In the genomic region with DNA sequence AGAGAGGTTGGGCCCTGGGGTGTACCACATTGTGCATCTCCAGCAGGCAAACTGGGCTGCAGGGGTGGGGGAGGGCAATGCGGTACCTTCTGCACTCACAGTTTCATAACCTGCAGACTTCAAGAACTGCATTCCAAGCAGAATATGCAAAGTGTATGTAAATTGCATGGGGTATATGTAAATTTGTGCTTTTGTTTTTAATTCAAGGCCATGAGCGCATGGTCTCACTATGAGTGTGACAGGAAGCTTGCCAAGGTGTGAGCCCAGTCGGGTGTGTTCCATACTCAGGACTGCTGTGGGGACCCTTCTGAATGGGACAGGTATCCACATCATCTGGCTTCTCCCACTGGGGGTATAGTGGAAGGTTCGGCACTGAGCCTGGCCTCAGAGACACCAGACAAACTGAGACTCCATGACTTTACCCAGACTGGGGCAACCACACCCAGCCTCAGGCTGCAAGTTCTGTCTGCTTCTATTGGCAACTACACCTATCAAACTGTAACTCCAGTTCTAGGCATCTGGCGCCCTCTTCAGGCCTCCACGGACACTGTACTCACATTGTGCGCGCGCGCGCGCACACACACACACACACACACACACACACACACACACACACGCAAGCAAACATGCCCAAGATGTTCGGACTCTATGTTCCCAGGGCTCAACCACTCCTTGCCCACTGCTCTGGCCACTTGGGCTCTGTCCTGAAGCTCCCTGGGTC, we compare ENCODE assay signal across 19 mouse cellular contexts. TPM values are rescaled to one million over a fixed set of nuclear protein-coding genes. Genes with fewer than 3 reads are reported as not detected.
DNase-seq lines count a peak whose midpoint lies in the region; ATAC-seq and TF ChIP-seq lines count a peak whose summit lies in the region.
"Had no signal": no experiment of that assay in that cellular context is flagged by ENCODE, and none has a peak within 500 bp of the region (broad histone marks: within the 10 kb centered on the region; RNA-seq: fewer than 3 reads in every experiment).

No protein-coding gene starts in this region.

- ATAC-seq in liver, embryonic 14.5 days (ENCODE audit: insufficient read depth): no peak
- ATAC-seq in liver, embryonic 12.5 days: no peak
- no peak for ATAC-seq in monocyte, adult 5-6 weeks (replicated peaks; ENCODE audit: insufficient number of reproducible peaks, low FRiP score, low TSS enrichment, poor library complexity, severe bottlenecking)
- ATAC-seq: forebrain, postnatal 0 days had no signal

- no peak for DNase-seq in liver, embryonic 14.5 days (ENCODE audit: low read depth in 3 of 3, low spot score in 3 of 3)
- peak; percentile 40 for DNase-seq in brain, adult 2 months (ENCODE audit: low read depth, low spot score)
- no peak for DNase-seq in thymus, postnatal 0 days (ENCODE audit: low spot score)
- no peak for DNase-seq in B cell, adult 2 months
- DNase-seq: adrenal gland, adult 8-10 months; cerebellum, adult 18-20 months; forebrain, postnatal 0 days; heart, adult 11 months; lung, adult 18-20 months; lung, postnatal 4 days; thymus, adult 2 months had no signal

- H3K4me1 ChIP-seq in liver, embryonic 14.5 days (replicated peaks; ENCODE audit: control insufficient read depth in 2 of 2, insufficient read depth in 2 of 2, low read length in 1 of 2): peaks cover 2 to 26% of the 10 kb centered on the region in 2 experiments
- H3K4me1 ChIP-seq in liver, embryonic 12.5 days: peaks cover 40% of the 10 kb centered on the region
- H3K4me1 ChIP-seq in ES-Bruce4 (ENCODE audit: control insufficient read depth, insufficient read depth, low read length): peaks cover 5% of the 10 kb centered on the region
- H3K4me1 ChIP-seq: midbrain, embryonic 12.5 days had no signal

- no peak for TF ChIP-seq POLR2A in ES-Bruce4 (IDR thresholded peaks at IDR 0.05; ENCODE audit: insufficient read depth, low read length)

- no peak overlapping the region for H3K27ac ChIP-seq in liver, embryonic 14.5 days
- no peak overlapping the region for H3K27ac ChIP-seq in liver, embryonic 12.5 days
- no peak overlapping the region for H3K27ac ChIP-seq in ES-Bruce4 (ENCODE audit: insufficient read depth, low read length)
- H3K27ac ChIP-seq: kidney, embryonic 15.5 days; limb, embryonic 12.5 days; midbrain, embryonic 12.5 days; neural tube, embryonic 15.5 days had no signal

- H3K9ac ChIP-seq in liver, embryonic 14.5 days (replicated peaks): no peak overlapping the region
- no peak overlapping the region for H3K9ac ChIP-seq in liver, embryonic 12.5 days
- H3K9ac ChIP-seq in ES-Bruce4 (ENCODE audit: low read depth, poor library complexity, severe bottlenecking): no peak overlapping the region
- H3K9ac ChIP-seq: forebrain, postnatal 0 days; kidney, embryonic 15.5 days; limb, embryonic 12.5 days; midbrain, embryonic 12.5 days; neural tube, embryonic 15.5 days had no signal

- TF ChIP-seq EP300 in liver, embryonic 14.5 days (IDR thresholded peaks at IDR 0.05; ENCODE audit: low read depth): no peak
- no peak for TF ChIP-seq EP300 in ES-Bruce4 (IDR thresholded peaks at IDR 0.05; ENCODE audit: insufficient read depth, low read depth, low read length)

- TF ChIP-seq CTCF in liver, embryonic 14.5 days (IDR thresholded peaks at IDR 0.05; ENCODE audit: low read depth): peak; percentile 39
- TF ChIP-seq CTCF in ES-Bruce4 (IDR thresholded peaks at IDR 0.05; ENCODE audit: low read depth, low read length): peak; percentile 9

- H3K36me3 ChIP-seq in liver, embryonic 14.5 days (replicated peaks; ENCODE audit: control insufficient read depth, insufficient read depth, low read depth): no peaks in the 10 kb centered on the region
- 0 out of 2 replicates have a peak, but pooled peaks cover 2% of the 10 kb centered on the region for H3K36me3 ChIP-seq in liver, embryonic 12.5 days
- H3K36me3 ChIP-seq in ES-Bruce4 (ENCODE audit: control insufficient read depth, insufficient read depth, low read length, poor library complexity, severe bottlenecking): no peaks in the 10 kb centered on the region
- H3K36me3 ChIP-seq: kidney, embryonic 15.5 days; limb, embryonic 12.5 days; midbrain, embryonic 12.5 days had no signal

- H3K9me3 ChIP-seq in liver, embryonic 14.5 days (ENCODE audit: control insufficient read depth, low read length): no peaks in the 10 kb centered on the region
- H3K9me3 ChIP-seq in liver, embryonic 12.5 days (replicated peaks): no peaks in the 10 kb centered on the region
- H3K9me3 ChIP-seq in ES-Bruce4 (replicated peaks; ENCODE audit: control insufficient read depth, insufficient read depth, low read length, poor library complexity, severe bottlenecking): no peaks in the 10 kb centered on the region
- H3K9me3 ChIP-seq: kidney, embryonic 15.5 days; limb, embryonic 12.5 days; midbrain, embryonic 12.5 days; neural tube, embryonic 15.5 days had no signal

- H3K4me3 ChIP-seq in liver, embryonic 14.5 days (ENCODE audit: insufficient read depth in 1 of 2, low read depth in 2 of 2, low read length in 2 of 2): no peak overlapping the region
- no peak overlapping the region for H3K4me3 ChIP-seq in liver, embryonic 12.5 days
- no peak overlapping the region for H3K4me3 ChIP-seq in ES-Bruce4 (ENCODE audit: low read depth, low read length)
- H3K4me3 ChIP-seq: kidney, embryonic 15.5 days; limb, embryonic 12.5 days; midbrain, embryonic 12.5 days; myocyte; neural tube, embryonic 15.5 days had no signal

- no peaks in the 10 kb centered on the region for H3K27me3 ChIP-seq in liver, embryonic 14.5 days (ENCODE audit: control insufficient read depth, insufficient read depth, low read length)
- H3K27me3 ChIP-seq in liver, embryonic 12.5 days (replicated peaks): no peaks in the 10 kb centered on the region
- H3K27me3 ChIP-seq in ES-Bruce4 (ENCODE audit: control insufficient read depth, insufficient read depth, low read length, poor library complexity, severe bottlenecking): no peaks in the 10 kb centered on the region
- H3K27me3 ChIP-seq: kidney, embryonic 15.5 days; limb, embryonic 12.5 days; neural tube, embryonic 15.5 days had no signal

- no peak overlapping the region for H3K4me2 ChIP-seq in liver, embryonic 14.5 days (ENCODE audit: low read depth)
- H3K4me2 ChIP-seq in liver, embryonic 12.5 days: no peak overlapping the region
- H3K4me2 ChIP-seq: kidney, embryonic 15.5 days; limb, embryonic 12.5 days; midbrain, embryonic 12.5 days; neural tube, embryonic 15.5 days had no signal

- 88% methylated on average over 14 of the region's 14 CpGs for WGBS in liver, embryonic 14.5 days (ENCODE audit: insufficient replicate concordance)
- WGBS in liver, embryonic 12.5 days (ENCODE audit: insufficient replicate concordance): 89% methylated on average over 14 of the region's 14 CpGs

RNA-seq across cellular contexts. Expression of a gene that starts 31.5 kb away (rescaled TPM):
- 48.6 and 56.8 TPM in 2 replicates for polyA plus RNA-seq in liver, embryonic 14.5 days (2012; rRNA removed)
- 107 and 118 TPM in 2 replicates for polyA plus RNA-seq in liver, embryonic 14.5 days (2014; fragmentation: Nextera tagmentation; extraction: Ambion mirVana)
- polyA plus RNA-seq in liver, embryonic 12.5 days (2016; fragmentation: Nextera tagmentation; extraction: Ambion mirVana): 162 and 165 TPM in 2 replicates
- polyA plus RNA-seq in ES-Bruce4 (2011; ENCODE audit: insufficient read depth, insufficient read length, low read depth, missing spikeins): 55.9 and 67.7 TPM in 2 replicates
- total RNA-seq in monocyte, adult 5-6 weeks (2017): 20.5 to 26.5 TPM (median 21.0 TPM) in 3 replicates
- polyA plus RNA-seq in thymus, postnatal 0 days (2015; fragmentation: Nextera tagmentation; extraction: Ambion mirVana): 184 and 200 TPM in 2 replicates

RNA-seq across cellular contexts. Expression of a gene that starts 41.8 kb away (rescaled TPM):
- 3.0 and 3.1 TPM in 2 replicates for polyA plus RNA-seq in liver, embryonic 14.5 days (2012; rRNA removed)
- 2.2 and 2.7 TPM in 2 replicates for polyA plus RNA-seq in liver, embryonic 14.5 days (2014; fragmentation: Nextera tagmentation; extraction: Ambion mirVana)
- polyA plus RNA-seq in liver, embryonic 12.5 days (2016; fragmentation: Nextera tagmentation; extraction: Ambion mirVana): 6.7 and 7.3 TPM in 2 replicates
- polyA plus RNA-seq in ES-Bruce4 (2011; ENCODE audit: insufficient read depth, insufficient read length, low read depth, missing spikeins): 16.5 and 17.0 TPM in 2 replicates
- 67.3 to 90.2 TPM (median 72.6 TPM) in 3 replicates for total RNA-seq in monocyte, adult 5-6 weeks (2017)
- polyA plus RNA-seq in thymus, postnatal 0 days (2015; fragmentation: Nextera tagmentation; extraction: Ambion mirVana): 3.1 TPM in 2 replicates
